Mouse (Mus musculus): ENCODE data around the gene Gm3250. TPM values are rescaled to one million over a fixed set of nuclear protein-coding genes. Genes with fewer than 3 reads are reported as not detected.
"Not testable (repeated sequence)": the region's sequence is repeated elsewhere in the genome, so short reads cannot be mapped to it uniquely, and the experiment has no call there.

The Gm3250 gene
- total and polyA plus RNA-seq, 3 experiments = not detected

DNA sequence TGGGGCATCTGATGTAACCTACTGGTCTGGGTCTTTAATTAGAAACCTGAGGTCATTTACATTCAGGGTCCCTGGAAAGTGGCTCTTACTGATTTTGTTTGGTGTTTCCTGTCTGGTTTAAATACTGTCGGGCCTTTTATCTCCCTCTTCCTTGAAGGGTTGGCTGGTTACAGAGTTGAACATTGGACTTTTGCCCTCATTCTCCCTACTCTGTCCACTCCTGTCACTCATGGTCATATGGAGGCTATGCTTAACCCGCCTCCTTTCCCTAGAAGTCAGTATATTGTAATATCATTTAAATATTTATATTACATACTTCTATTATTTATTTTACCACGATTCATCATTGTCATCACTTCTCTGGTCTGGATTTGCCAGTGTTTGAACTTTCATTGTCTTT, 21.8 kb upstream of the Gm3250 start:
- no peaks in the 10 kb centered on the region for H3K9me3 ChIP-seq (replicated peaks)
- ATAC-seq (ENCODE audit: extremely low read depth, insufficient number of reproducible peaks, low FRiP score, poor library complexity, severe bottlenecking) (no peak), DNase-seq (ENCODE audit: low spot score) (no peak)
- peaks cover 4% of the 10 kb centered on the region; the same call in 1 of the 2 replicates for H3K27me3 ChIP-seq (ENCODE audit: insufficient read depth, low read length)
- TF ChIP-seq GATA2 (IDR thresholded peaks at IDR 0.05; ENCODE audit: borderline replicate concordance, low read depth, low read length) (no peak), CTCF (IDR thresholded peaks at IDR 0.05; ENCODE audit: low read depth, low read length) (no peak), GATA1 (IDR thresholded peaks at IDR 0.05; ENCODE audit: borderline replicate concordance, low read length) (no peak), TAL1 (conservative IDR thresholded peaks at IDR 0.05; ENCODE audit: low read depth, low read length) (no peak), POLR2AphosphoS5 (IDR thresholded peaks at IDR 0.05; ENCODE audit: insufficient replicate concordance, low read depth, low read length) (no peak)
- H3K36me3 ChIP-seq (replicated peaks) = no peaks in the 10 kb centered on the region
- no peaks in the 10 kb centered on the region for H3K4me1 ChIP-seq (ENCODE audit: insufficient read depth, low read depth, low read length)
- H3K4me3 ChIP-seq (ENCODE audit: low read depth, low read length) = no peak overlapping the region

DNA sequence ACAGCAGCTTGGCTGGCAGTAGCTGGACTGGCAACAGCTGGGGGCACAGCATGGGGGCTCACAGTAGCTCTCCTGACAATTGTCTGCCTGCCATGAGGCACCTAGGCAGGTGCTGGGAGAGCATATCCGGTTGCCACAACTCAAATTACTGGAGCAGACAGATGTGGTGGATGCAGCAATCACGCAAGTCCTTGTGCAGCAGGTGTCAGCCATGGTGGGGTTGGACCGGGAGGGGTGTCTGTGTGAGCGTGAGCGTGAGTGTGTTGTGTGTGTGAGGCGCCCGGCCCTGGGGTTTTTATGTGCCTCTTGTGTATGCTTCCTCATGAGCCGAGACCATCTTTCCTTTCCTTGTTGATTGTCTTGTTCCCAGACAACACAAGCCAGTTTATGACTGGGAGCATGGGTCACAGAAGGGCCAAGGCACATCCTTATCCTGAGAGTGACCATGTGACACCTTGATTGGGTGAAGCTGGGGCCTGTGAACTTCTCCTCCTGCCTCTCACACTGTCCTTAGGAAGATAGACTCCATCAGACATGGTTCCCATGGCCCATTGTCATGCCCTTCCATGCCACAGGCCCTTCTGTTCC, 16.7 kb upstream of the Gm3250 start, which contains the start of gene Gm19668:
Gene Gm19668, minus strand, starts transcription at position 213 of the 588 bp plus-strand sequence.
- peaks cover 11% of the 10 kb centered on the region; the same call in 1 of the 2 replicates for H3K27me3 ChIP-seq (ENCODE audit: insufficient read depth, low read length)
- H3K9me3 ChIP-seq (replicated peaks) = no peaks in the 10 kb centered on the region
- no peaks in the 10 kb centered on the region for H3K4me1 ChIP-seq (ENCODE audit: insufficient read depth, low read depth, low read length)
- ATAC-seq (ENCODE audit: extremely low read depth, insufficient number of reproducible peaks, low FRiP score, poor library complexity, severe bottlenecking) = no peak
- no peak within 1 kb of the TSS for H3K4me3 ChIP-seq (ENCODE audit: low read depth, low read length)
- no peak for DNase-seq (ENCODE audit: low spot score)
- no peaks in the 10 kb centered on the region for H3K36me3 ChIP-seq (replicated peaks)
- TF ChIP-seq POLR2AphosphoS5 (IDR thresholded peaks at IDR 0.05; ENCODE audit: insufficient replicate concordance, low read depth, low read length) = no peak
- no peak for TF ChIP-seq CTCF (IDR thresholded peaks at IDR 0.05; ENCODE audit: low read depth, low read length)
- no peak for TF ChIP-seq GATA1 (IDR thresholded peaks at IDR 0.05; ENCODE audit: borderline replicate concordance, low read length)
- no peak for TF ChIP-seq TAL1 (conservative IDR thresholded peaks at IDR 0.05; ENCODE audit: low read depth, low read length)
- no peak for TF ChIP-seq GATA2 (IDR thresholded peaks at IDR 0.05; ENCODE audit: borderline replicate concordance, low read depth, low read length)

DNA sequence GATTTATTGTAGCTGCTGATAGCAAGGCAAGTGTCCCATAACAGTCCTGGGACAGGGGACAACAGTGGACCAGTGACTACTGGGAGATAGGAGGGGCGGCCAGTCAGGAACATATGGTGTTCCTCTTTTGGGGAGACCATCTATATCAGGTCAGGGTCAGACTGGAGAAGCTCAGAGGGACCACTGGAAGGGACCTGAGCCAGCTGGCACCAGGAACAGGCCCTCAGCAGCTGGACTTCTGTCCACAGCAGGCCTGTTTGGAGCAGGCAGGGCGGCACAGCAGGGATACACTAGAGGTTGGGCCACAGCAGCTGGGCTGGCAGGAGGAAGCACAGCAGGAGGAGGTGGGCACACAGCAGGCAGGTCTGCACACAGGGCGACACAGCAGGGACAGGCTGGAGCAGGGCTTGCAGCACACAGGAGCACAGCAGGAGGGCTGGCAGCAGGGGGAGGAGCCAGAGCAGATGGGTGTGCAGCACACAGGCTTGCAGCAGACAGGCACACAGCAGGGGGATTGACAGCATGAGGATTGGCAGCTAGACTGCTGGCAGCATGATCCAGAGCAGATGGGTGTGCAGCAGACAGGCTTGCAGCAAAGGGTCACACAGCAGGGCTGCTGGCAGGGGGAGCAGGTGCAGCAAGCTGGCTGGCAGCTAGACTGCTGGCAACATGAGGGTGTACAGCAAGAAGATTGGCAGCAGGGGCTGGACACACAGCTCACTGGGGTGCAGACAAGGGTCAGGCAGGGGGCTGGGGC, 16.0 kb upstream of the Gm3250 start:
- DNase-seq (ENCODE audit: low spot score); H3K4me3 ChIP-seq (ENCODE audit: low read depth, low read length); H3K9me3 ChIP-seq (replicated peaks); H3K36me3 ChIP-seq (replicated peaks); ATAC-seq (ENCODE audit: extremely low read depth, insufficient number of reproducible peaks, low FRiP score, poor library complexity, severe bottlenecking); H3K4me1 ChIP-seq (ENCODE audit: insufficient read depth, low read depth, low read length): not testable (repeated sequence)
- peaks cover 11% of the 10 kb centered on the region; the same call in 1 of the 2 replicates for H3K27me3 ChIP-seq (ENCODE audit: insufficient read depth, low read length)

DNA sequence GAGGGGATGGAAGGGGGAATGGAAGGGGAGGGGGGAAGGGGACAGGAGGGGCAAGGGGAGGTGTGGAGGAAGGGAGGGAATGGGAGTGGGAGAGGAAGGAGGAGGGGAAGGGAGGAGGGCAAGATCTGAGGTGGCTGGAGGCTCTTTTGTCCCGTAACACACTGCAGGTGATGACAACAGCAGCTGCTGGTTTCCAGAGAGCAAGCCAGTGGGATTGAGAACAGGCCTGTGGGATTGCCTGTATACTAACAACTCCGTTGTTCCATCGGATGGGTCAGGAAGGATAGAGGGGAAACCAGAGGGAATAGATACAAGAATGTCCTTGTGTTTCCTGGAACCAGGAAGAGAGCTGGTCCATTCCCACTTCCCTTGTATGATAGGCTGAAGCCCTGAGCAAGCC, 15.3 kb upstream of the Gm3250 start:
- no peak overlapping the region for H3K4me3 ChIP-seq (ENCODE audit: low read depth, low read length)
- H3K36me3 ChIP-seq (replicated peaks) = no peaks in the 10 kb centered on the region
- no peak for ATAC-seq (ENCODE audit: extremely low read depth, insufficient number of reproducible peaks, low FRiP score, poor library complexity, severe bottlenecking)
- H3K27me3 ChIP-seq (ENCODE audit: insufficient read depth, low read length) = peaks cover 11% of the 10 kb centered on the region; the same call in 1 of the 2 replicates
- TF ChIP-seq TAL1 (conservative IDR thresholded peaks at IDR 0.05; ENCODE audit: low read depth, low read length) = no peak
- TF ChIP-seq CTCF (IDR thresholded peaks at IDR 0.05; ENCODE audit: low read depth, low read length) = no peak
- TF ChIP-seq POLR2AphosphoS5 (IDR thresholded peaks at IDR 0.05; ENCODE audit: insufficient replicate concordance, low read depth, low read length) = no peak
- TF ChIP-seq GATA1 (IDR thresholded peaks at IDR 0.05; ENCODE audit: borderline replicate concordance, low read length) = no peak
- TF ChIP-seq GATA2 (IDR thresholded peaks at IDR 0.05; ENCODE audit: borderline replicate concordance, low read depth, low read length) = no peak
- no peaks in the 10 kb centered on the region for H3K4me1 ChIP-seq (ENCODE audit: insufficient read depth, low read depth, low read length)
- DNase-seq (ENCODE audit: low spot score) = no peak
- H3K9me3 ChIP-seq (replicated peaks) = no peaks in the 10 kb centered on the region

DNA sequence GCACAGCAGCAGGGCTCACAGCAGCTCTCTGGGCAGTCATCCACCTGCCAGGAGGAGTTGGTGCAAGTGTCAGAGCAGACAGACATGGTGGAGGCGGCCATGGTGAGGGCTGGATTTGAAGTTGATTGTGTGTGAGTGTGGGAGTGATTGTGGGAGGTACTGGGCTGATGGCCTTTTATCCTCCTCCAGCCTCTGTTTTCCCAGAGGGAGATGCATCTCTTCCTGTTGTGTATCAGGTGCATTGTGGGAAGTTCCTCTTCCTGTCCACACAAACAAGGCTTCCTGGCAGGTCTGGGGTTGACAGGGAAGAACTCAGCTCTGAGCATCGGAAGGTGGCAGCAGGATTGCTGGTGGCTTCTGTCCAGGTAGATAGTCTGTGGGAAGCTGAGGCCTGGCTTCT, 12.6 kb upstream of the Gm3250 start, which contains the start of gene Gm9639:
Gene Gm9639, minus strand, starts transcription at position 101 of the 400 bp plus-strand sequence.
- no peaks in the 10 kb centered on the region for H3K36me3 ChIP-seq (replicated peaks)
- H3K9me3 ChIP-seq (replicated peaks) = no peaks in the 10 kb centered on the region
- DNase-seq (ENCODE audit: low spot score) = no peak
- peaks cover 7% of the 10 kb centered on the region; the same call in 1 of the 2 replicates for H3K27me3 ChIP-seq (ENCODE audit: insufficient read depth, low read length)
- TF ChIP-seq POLR2AphosphoS5 (IDR thresholded peaks at IDR 0.05; ENCODE audit: insufficient replicate concordance, low read depth, low read length) = no peak
- TF ChIP-seq TAL1 (conservative IDR thresholded peaks at IDR 0.05; ENCODE audit: low read depth, low read length) = no peak
- TF ChIP-seq GATA1 (IDR thresholded peaks at IDR 0.05; ENCODE audit: borderline replicate concordance, low read length) = no peak
- no peak for TF ChIP-seq GATA2 (IDR thresholded peaks at IDR 0.05; ENCODE audit: borderline replicate concordance, low read depth, low read length)
- no peak for TF ChIP-seq CTCF (IDR thresholded peaks at IDR 0.05; ENCODE audit: low read depth, low read length)
- no peak within 1 kb of the TSS for H3K4me3 ChIP-seq (ENCODE audit: low read depth, low read length)
- no peak for ATAC-seq (ENCODE audit: extremely low read depth, insufficient number of reproducible peaks, low FRiP score, poor library complexity, severe bottlenecking)
- no peaks in the 10 kb centered on the region for H3K4me1 ChIP-seq (ENCODE audit: insufficient read depth, low read depth, low read length)

DNA sequence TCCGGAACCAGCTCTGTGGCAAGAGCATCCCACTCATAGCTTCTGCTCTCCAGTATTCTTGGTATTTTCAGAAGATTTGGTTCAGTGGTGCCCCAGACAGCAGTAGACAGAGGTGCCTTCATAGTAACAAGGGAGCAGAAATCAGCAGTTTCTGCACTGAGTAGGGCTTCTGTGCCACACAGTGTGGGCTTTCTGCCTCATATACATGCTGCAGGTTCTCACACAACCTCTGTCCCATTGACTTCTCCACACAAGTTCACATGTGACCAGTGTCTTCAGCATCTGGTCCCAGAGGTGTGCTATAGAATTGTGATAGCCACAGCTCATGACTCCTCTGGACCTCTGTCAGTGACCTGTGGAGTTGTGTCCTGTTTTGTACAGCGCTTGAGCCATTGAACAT, 6.3 kb upstream of the Gm3250 start:
- ATAC-seq (ENCODE audit: extremely low read depth, insufficient number of reproducible peaks, low FRiP score, poor library complexity, severe bottlenecking) (no peak), DNase-seq (ENCODE audit: low spot score) (no peak)
- H3K27me3 ChIP-seq (ENCODE audit: insufficient read depth, low read length) = no peaks in the 10 kb centered on the region
- TF ChIP-seq GATA2 (IDR thresholded peaks at IDR 0.05; ENCODE audit: borderline replicate concordance, low read depth, low read length) (no peak), GATA1 (IDR thresholded peaks at IDR 0.05; ENCODE audit: borderline replicate concordance, low read length) (no peak), TAL1 (conservative IDR thresholded peaks at IDR 0.05; ENCODE audit: low read depth, low read length) (no peak)
- no peaks in the 10 kb centered on the region for H3K36me3 ChIP-seq (replicated peaks)
- no peak overlapping the region for H3K4me3 ChIP-seq (ENCODE audit: low read depth, low read length)
- no peaks in the 10 kb centered on the region for H3K9me3 ChIP-seq (replicated peaks)
- no peaks in the 10 kb centered on the region for H3K4me1 ChIP-seq (ENCODE audit: insufficient read depth, low read depth, low read length)

DNA sequence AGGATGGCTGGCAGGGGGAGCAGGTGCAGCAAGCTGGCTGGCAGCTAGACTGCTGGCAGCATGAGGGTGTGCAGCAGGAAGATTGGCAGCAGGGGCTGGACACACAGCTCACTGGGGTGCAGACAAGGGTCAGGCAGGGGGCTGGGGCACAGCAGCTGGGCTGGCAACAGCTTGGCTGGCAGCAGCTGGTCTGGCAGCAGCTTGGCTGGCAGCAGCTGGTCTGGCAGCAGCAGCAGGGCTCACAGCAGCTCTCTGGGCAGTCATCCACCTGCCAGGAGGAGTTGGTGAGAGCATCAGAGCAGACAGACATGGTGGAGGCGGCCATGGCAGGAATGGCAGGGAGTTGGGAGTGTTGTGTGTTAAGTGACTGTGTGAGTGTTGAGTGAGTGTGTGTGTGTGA, 5.5 kb upstream of the Gm3250 start, which contains the start of gene Gm7137:
Gene Gm7137, minus strand, starts transcription at position 325 of the 400 bp plus-strand sequence.
- not testable (repeated sequence) for H3K4me3 ChIP-seq (ENCODE audit: low read depth, low read length); H3K27me3 ChIP-seq (ENCODE audit: insufficient read depth, low read length); H3K9me3 ChIP-seq (replicated peaks); DNase-seq (ENCODE audit: low spot score); ATAC-seq (ENCODE audit: extremely low read depth, insufficient number of reproducible peaks, low FRiP score, poor library complexity, severe bottlenecking); H3K36me3 ChIP-seq (replicated peaks); H3K4me1 ChIP-seq (ENCODE audit: insufficient read depth, low read depth, low read length)

DNA sequence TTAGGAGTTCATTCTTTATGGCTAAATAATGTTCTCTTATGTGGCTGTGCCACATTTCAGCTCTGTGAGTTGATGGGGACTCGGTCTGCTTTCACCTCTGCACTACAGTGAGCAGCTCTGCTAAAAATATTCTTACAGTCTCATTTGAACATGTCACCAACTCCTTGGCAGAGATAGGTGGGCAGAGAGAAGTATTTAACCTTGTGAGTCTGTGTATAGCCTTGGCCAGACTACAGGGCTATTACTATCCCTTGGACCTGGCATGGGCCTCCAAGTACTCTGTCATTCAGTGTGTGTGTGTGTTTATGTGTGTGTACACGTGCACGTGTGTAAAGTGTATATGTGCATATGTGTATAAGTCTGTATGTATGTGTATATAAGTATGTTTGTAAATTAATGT, 1.1 kb upstream of the Gm3250 start:
- H3K36me3 ChIP-seq (replicated peaks); H3K4me3 ChIP-seq (ENCODE audit: low read depth, low read length); ATAC-seq (ENCODE audit: extremely low read depth, insufficient number of reproducible peaks, low FRiP score, poor library complexity, severe bottlenecking); H3K4me1 ChIP-seq (ENCODE audit: insufficient read depth, low read depth, low read length); H3K9me3 ChIP-seq (replicated peaks); DNase-seq (ENCODE audit: low spot score); H3K27me3 ChIP-seq (ENCODE audit: insufficient read depth, low read length): not testable (repeated sequence)

DNA sequence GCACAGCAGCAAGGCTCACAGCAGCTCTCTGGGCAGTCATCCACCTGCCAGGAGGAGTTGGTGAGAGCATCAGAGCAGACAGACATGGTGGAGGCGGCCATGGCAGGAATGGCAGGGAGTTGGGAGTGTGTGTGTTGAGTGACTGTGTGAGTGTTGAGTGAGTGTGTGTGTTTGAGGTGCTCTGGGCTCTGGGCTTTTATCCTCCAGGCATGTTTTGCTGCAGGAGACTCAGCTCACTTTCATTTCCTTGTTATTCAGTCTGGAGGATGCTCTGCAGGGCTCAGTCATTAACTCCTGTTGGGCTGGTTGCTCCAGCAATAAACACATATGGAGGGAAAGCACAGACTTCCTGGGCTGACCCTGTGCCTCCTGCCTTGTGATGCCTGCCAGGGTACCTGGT, 5.5 kb downstream of the Gm3250 start, which contains the start of gene Gm7138:
Gene Gm7138, minus strand, starts transcription at position 101 of the 400 bp plus-strand sequence.
- H3K9me3 ChIP-seq (replicated peaks); H3K4me1 ChIP-seq (ENCODE audit: insufficient read depth, low read depth, low read length): not testable (repeated sequence)

More for the DNA sequence above, 5.5 kb downstream of the Gm3250 start, which contains the start of gene Gm7138:
- DNase-seq (ENCODE audit: low spot score); H3K4me3 ChIP-seq (ENCODE audit: low read depth, low read length); ATAC-seq (ENCODE audit: extremely low read depth, insufficient number of reproducible peaks, low FRiP score, poor library complexity, severe bottlenecking); H3K36me3 ChIP-seq (replicated peaks); H3K27me3 ChIP-seq (ENCODE audit: insufficient read depth, low read length): not testable (repeated sequence)
